Mouse (Mus musculus): ENCODE measurements around the gene Arhgef15. TPM values are rescaled to one million over a fixed set of nuclear protein-coding genes. Genes with fewer than 3 reads are reported as not detected.
"Not testable (repeated sequence)": the region's sequence is repeated elsewhere in the genome, so short reads cannot be mapped to it uniquely, and the experiment has no call there.

The Arhgef15 gene
- total and polyA plus RNA-seq, 2 experiments from 2014 or later: 21.2 to 25.7 TPM

- Histone ChIP-seq H3K36me3 (ENCODE audit: insufficient read depth, low read length) (no peaks in the 10 kb centered on the region), H3K9me3 (ENCODE audit: low read length) (no peaks in the 10 kb centered on the region), H3K4me2 (ENCODE audit: low read depth, low read length) (peak within 1 kb of the TSS; percentile 69), H3K4me1 (ENCODE audit: insufficient read depth, low read length) (no peaks in the 10 kb centered on the region), H3K4me3 (ENCODE audit: low read length) (peak within 1 kb of the TSS; percentile 42), H3K27me3 (ENCODE audit: insufficient read depth, low read length) (no peaks in the 10 kb centered on the region), H3K9ac (replicated peaks; ENCODE audit: low read length) (no peak within 1 kb of the TSS; the same call in 1 of the 2 replicates), H3K27ac (no peak within 1 kb of the TSS)
- WGBS: 83% methylated on average over 7 of the region's 7 CpGs
- ATAC-seq (no peak), DNase-seq (ENCODE audit: low spot score) (no peak)
- TF ChIP-seq CTCF (IDR thresholded peaks at IDR 0.05; ENCODE audit: low read depth): no peak
Measured at GRCm38 (mm10) chr11:68975085-68975484, 17.8 kb upstream of the Arhgef15 start, which contains the start of gene Rangrf. Gene Rangrf (minus strand): TSS chr11:68975185.

DNA sequence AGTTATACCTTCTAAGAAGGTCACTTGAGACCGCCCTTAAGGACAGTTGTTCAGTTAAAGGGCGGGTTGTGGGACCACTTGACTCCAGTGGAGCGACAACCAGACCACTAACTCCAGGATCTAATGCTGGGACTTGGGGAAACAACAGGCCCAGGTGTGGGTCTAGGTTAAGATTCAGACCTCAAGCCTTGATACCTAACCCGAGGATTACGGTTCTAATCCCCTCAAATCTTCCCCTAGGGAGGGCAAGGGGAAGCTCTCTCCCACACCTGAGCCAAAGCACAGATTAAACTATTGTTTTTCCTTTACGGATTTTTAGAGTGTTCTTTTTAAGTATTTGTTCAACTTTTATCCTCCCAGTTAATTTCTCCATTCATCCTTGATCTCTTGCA, 16.8 kb upstream of the Arhgef15 start:
- peak overlapping the region; percentile 42 for H3K4me3 ChIP-seq (ENCODE audit: low read length)
- no peaks in the 10 kb centered on the region for H3K36me3 ChIP-seq (ENCODE audit: insufficient read depth, low read length)
- H3K4me2 ChIP-seq (ENCODE audit: low read depth, low read length): peak overlapping the region; percentile 69
- 23% methylated on average over 6 of the region's 6 CpGs for WGBS
- H3K4me1 ChIP-seq (ENCODE audit: insufficient read depth, low read length): no peaks in the 10 kb centered on the region
- ATAC-seq: peak; percentile 10; the same call in 1 of the 2 replicates
- TF ChIP-seq CTCF (IDR thresholded peaks at IDR 0.05; ENCODE audit: low read depth): no peak
- no peak overlapping the region; the same call in 1 of the 2 replicates for H3K9ac ChIP-seq (replicated peaks; ENCODE audit: low read length)
- H3K9me3 ChIP-seq (ENCODE audit: low read length): no peaks in the 10 kb centered on the region
- H3K27ac ChIP-seq: no peak overlapping the region
- DNase-seq (ENCODE audit: low spot score): no peak
- no peaks in the 10 kb centered on the region for H3K27me3 ChIP-seq (ENCODE audit: insufficient read depth, low read length)

- not testable (repeated sequence) for H3K9me3 ChIP-seq (ENCODE audit: low read length); H3K9ac ChIP-seq (replicated peaks; ENCODE audit: low read length); H3K27ac ChIP-seq; H3K27me3 ChIP-seq (ENCODE audit: insufficient read depth, low read length); H3K36me3 ChIP-seq (ENCODE audit: insufficient read depth, low read length); H3K4me1 ChIP-seq (ENCODE audit: insufficient read depth, low read length)
- Histone ChIP-seq H3K4me2 (ENCODE audit: low read depth, low read length) (peak overlapping the region; percentile 69), H3K4me3 (ENCODE audit: low read length) (peak overlapping the region; percentile 42)
- ATAC-seq: peak; percentile 91
- under 1% methylated on average over 37 of the region's 38 CpGs for WGBS
- peak; percentile 88 for DNase-seq (ENCODE audit: low spot score)
Measured at GRCm38 (mm10) chr11:68973250-68974058, 16.2 kb upstream of the Arhgef15 start.

DNA sequence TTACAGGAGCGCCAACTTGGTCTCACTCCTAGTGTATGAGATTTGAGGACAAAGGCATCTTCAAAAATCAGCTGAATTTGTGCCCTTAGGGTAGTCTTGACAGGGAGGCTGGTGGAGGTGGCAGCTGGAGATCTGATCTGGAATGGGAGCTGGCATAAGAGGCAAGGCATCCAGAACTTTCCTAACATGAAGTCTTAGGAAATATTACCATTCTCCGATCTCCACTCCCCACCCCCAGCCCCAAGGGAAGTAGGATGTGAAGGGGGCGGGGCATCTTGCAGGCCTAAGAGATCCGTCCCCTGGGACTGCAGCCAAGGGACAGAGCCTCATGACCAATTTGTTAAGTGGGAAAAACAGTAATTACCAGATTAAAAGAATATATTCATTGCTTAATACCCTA, 13.0 kb upstream of the Arhgef15 start:
- Histone ChIP-seq H3K9me3 (ENCODE audit: low read length) (no peaks in the 10 kb centered on the region), H3K4me2 (ENCODE audit: low read depth, low read length) (no peak overlapping the region), H3K9ac (replicated peaks; ENCODE audit: low read length) (no peak overlapping the region), H3K36me3 (ENCODE audit: insufficient read depth, low read length) (no peaks in the 10 kb centered on the region), H3K27me3 (ENCODE audit: insufficient read depth, low read length) (no peaks in the 10 kb centered on the region), H3K4me1 (ENCODE audit: insufficient read depth, low read length) (no peaks in the 10 kb centered on the region), H3K27ac (no peak overlapping the region), H3K4me3 (ENCODE audit: low read length) (no peak overlapping the region)
- no peak for DNase-seq (ENCODE audit: low spot score)
- no peak for ATAC-seq
- no peak for TF ChIP-seq CTCF (IDR thresholded peaks at IDR 0.05; ENCODE audit: low read depth)
- 72% methylated on average over 4 of the region's 4 CpGs for WGBS

- H3K27ac ChIP-seq: no peak overlapping the region
- 86% methylated on average over 11 of the region's 11 CpGs for WGBS
- ATAC-seq (no peak), DNase-seq (ENCODE audit: low spot score) (no peak)
- H3K27me3 ChIP-seq (ENCODE audit: insufficient read depth, low read length): no peaks in the 10 kb centered on the region
- no peaks in the 10 kb centered on the region for H3K36me3 ChIP-seq (ENCODE audit: insufficient read depth, low read length)
- H3K4me2 ChIP-seq (ENCODE audit: low read depth, low read length): peak overlapping the region; percentile 92
- no peak overlapping the region; the same call in 1 of the 2 replicates for H3K4me3 ChIP-seq (ENCODE audit: low read length)
- no peak for TF ChIP-seq CTCF (IDR thresholded peaks at IDR 0.05; ENCODE audit: low read depth)
- no peaks in the 10 kb centered on the region for H3K4me1 ChIP-seq (ENCODE audit: insufficient read depth, low read length)
- H3K9ac ChIP-seq (replicated peaks; ENCODE audit: low read length): no peak overlapping the region
- H3K9me3 ChIP-seq (ENCODE audit: low read length): no peaks in the 10 kb centered on the region
Measured at GRCm38 (mm10) chr11:68968752-68969151, 11.5 kb upstream of the Arhgef15 start.

GRCm38 (mm10) chr11:68967337-68968282, 10.3 kb upstream of the Arhgef15 start, which contains the start of gene Slc25a35:
Gene Slc25a35 (plus strand): TSS chr11:68968131.
- ATAC-seq (peak; percentile 95), DNase-seq (ENCODE audit: low spot score) (peak; percentile 95)
- peak; percentile 48; the same call in 1 of the 2 replicates for TF ChIP-seq CTCF (IDR thresholded peaks at IDR 0.05; ENCODE audit: low read depth)
- H3K4me1 ChIP-seq (ENCODE audit: insufficient read depth, low read length): no peaks in the 10 kb centered on the region
- H3K27me3 ChIP-seq (ENCODE audit: insufficient read depth, low read length): no peaks in the 10 kb centered on the region
- H3K36me3 ChIP-seq (ENCODE audit: insufficient read depth, low read length): no peaks in the 10 kb centered on the region
- peak within 1 kb of the TSS; percentile 64 for H3K4me3 ChIP-seq (ENCODE audit: low read length)
- peak within 1 kb of the TSS; percentile 64 for H3K9ac ChIP-seq (replicated peaks; ENCODE audit: low read length)
- H3K4me2 ChIP-seq (ENCODE audit: low read depth, low read length): peak within 1 kb of the TSS; percentile 92
- WGBS: under 1% methylated on average over 50 of the region's 50 CpGs
- no peaks in the 10 kb centered on the region for H3K9me3 ChIP-seq (ENCODE audit: low read length)
- peak within 1 kb of the TSS; percentile 58; the same call in 1 of the 2 replicates for H3K27ac ChIP-seq

Measured in hindbrain, postnatal 0 days (tissue).